Mouse (Mus musculus): Measurements from ENCODE around the gene Hcn1.

DNA sequence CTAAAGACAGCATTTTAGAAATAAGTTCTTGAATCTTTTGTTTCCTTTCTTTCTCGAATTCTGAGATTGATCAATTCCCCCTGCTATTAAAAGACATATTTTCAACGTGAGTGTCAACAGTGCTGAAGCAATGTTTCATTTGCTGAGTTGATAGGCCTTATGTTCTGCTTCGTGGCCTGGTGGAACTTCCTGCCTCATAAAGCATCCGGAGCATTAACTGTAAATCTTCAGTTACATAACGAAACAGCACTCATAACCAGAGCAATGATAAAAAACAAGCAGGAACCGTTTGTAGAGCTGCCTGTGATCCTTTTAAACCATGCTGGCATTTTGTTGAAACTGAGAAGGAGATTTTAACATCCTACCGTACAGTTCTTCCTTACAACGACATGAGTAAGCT, 275.7 kb downstream of the Hcn1 start:
- no peak for TF ChIP-seq POLR2A (IDR thresholded peaks at IDR 0.05; ENCODE audit: insufficient read depth, low read length)
- TF ChIP-seq CTCF (IDR thresholded peaks at IDR 0.05; ENCODE audit: low read depth, low read length): no peak

Data from ES-Bruce4 (cell line).